Mouse (Mus musculus): Measurements from ENCODE around the gene Tmem203.
"Not testable (repeated sequence)": the region's sequence is repeated elsewhere in the genome, so short reads cannot be mapped to it uniquely, and the experiment has no call there.

Tmem203 gene

DNA sequence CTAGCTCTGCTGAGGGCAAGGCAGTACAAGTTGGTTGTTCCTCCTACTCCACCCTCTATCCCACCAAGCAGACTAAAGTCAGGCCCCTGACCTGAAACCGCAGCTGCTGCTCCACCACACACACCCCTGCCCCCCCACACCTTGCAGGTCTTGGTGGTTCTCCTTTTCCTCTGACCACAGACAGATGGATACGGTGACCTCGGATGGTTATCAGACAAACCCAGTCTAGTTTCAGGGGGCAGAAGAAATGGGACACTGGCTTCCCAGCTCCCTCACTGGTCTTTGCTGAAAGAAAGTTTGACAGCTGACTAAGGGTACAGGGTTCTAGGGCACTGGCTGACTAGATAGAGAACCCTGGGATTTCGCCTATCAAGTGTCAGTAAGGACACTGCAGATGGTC lies 21.8 kb upstream of the Tmem203 start:
- in situ Hi-C loops (cut with MboI; ENCODE audit: low sequenced_read_pairs) = no loop called here

DNA sequence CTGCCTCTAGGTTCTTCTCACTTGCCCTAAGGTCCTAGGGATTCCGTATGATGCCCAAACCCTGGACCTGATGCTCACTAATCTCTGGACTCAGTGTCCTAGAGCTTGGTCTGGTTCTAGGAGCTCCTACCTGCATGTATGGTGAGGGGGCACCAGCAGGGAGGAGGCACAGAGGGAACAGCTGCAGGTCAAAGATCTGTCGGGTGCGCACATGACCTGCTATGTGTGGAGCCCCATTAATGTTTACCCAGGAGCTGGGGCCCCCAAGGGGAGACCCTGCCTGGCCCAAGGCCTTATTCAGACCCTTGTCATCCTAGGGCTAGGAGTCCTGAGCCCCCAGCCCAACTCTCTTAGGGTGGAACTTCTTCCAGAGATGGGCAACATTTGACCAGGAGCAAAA lies 21.2 kb upstream of the Tmem203 start, which contains the start of gene Slc34a3:
TSS of gene Slc34a3 (minus strand) at position 315 of the 400 bp plus-strand sequence.
- in situ Hi-C loops (cut with MboI; ENCODE audit: low sequenced_read_pairs) = no loop called here

DNA sequence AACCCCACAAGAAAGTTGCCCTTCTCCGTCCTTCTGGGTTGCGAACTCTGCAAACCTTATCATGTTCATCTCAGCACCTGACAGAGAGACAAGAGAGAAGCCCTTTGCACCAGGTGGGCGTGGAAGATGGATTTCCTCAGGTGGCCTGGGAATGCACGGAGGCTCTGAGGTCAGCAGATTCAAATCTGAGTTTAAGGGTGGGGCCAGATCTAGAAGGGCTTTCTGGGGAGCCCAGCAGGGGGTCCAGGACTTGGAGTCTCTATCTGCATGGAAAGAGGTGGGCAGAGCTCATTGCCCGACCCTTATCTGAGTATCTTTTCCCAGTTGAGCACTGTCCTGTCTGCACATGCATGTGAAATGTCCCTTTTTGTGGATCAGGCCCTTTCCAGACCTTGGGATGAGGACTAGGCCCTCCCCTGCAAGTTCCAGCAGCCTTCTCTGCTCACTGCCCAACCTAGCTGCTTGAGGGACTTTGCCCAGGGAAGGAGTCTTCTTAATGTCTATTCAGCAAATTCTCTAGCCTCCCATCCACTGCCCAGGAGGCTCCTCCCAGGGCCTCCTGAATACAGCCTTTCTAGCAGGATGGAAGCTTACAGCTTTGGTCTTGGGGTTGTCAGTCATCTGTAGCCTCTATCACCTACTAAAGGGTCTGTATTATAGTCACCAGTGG lies 20.6 kb upstream of the Tmem203 start:
- in situ Hi-C loops (cut with MboI; ENCODE audit: low sequenced_read_pairs) = no loop called here

DNA sequence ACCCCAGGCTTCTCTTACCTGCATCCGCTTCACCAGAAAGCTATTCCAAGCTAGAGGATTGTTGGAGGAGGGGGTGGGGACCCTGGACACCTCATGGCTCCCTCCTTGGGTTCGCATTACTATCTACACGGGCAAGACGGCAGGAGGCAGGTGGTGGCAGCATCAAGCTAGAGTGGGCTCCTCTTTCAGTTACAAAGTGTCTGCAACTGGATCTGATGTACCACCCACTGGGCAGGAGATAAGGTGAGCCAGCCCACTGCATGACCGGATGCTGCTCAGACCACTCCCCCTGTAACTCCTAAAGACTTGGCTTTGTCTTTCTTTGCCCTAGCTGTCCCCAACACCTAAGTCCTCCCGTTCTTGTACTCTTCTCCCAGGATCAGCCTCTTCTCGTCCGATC lies 18.6 kb upstream of the Tmem203 start, which contains the start of gene Rnf224:
TSS of gene Rnf224 (minus strand) at position 174 of the 400 bp plus-strand sequence.
- in situ Hi-C loops (cut with MboI; ENCODE audit: low sequenced_read_pairs) = no loop called here

DNA sequence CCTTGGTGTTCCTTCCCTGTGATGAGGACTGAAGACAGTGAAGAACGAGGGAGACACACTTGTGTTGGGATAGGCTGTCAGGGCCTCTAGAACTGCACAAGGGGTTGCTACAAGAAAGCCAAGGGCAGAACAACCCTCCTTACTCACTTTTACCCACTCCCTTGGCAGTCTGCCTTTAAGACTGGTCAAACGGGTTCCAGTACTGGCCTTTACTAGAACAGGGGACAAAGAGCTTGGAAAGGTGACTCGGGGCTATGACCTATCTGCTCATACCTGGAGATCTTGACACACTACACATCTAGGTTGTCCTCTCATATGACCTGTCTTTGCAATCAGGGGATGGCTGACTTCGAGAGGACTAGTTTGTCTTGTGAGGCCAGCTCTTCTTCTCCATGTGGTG lies 17.7 kb upstream of the Tmem203 start:
- in situ Hi-C loops (cut with MboI; ENCODE audit: low sequenced_read_pairs) = no loop called here

DNA sequence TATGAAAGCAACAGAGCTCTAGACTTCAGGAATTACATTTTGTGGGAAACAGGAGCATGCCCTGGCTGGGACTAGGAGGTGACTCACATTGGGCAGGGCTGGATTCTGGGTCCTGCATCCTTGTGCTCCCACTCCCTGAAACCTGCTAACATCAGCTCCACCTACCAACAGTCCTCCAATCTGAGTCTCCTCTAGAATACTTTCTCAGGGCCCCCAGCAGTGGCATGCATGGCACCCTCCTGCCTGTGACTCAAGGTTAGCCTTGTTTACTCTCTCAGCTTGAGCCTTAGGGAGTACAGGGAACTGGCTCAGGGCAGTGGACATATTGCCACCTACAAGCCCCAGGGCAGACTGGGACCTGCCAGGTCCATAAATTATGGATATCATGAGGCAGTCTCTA lies 17.1 kb upstream of the Tmem203 start:
- in situ Hi-C loops (cut with MboI; ENCODE audit: low sequenced_read_pairs) = no loop called here

DNA sequence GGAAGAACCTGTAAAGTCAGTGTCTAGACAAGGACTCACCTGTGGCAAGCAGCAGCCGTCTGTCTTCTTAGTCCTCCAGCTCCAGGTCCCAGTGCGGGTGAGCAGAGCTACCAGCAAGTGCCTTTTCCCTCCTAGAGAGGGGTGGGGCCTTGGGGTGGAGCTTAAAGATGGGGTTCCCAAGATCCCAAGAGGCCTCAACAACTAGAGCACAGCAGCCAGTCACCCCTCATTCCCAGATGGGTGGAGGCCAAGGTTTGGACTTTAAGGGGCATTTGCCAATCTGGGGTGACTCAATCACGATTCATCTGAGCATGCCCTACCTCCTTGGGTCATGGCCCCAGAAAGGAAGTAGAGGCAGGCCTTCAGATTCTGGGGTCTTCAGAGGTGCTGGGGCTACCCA lies 15.5 kb upstream of the Tmem203 start:
- in situ Hi-C loops (cut with MboI; ENCODE audit: low sequenced_read_pairs) = no loop called here

DNA sequence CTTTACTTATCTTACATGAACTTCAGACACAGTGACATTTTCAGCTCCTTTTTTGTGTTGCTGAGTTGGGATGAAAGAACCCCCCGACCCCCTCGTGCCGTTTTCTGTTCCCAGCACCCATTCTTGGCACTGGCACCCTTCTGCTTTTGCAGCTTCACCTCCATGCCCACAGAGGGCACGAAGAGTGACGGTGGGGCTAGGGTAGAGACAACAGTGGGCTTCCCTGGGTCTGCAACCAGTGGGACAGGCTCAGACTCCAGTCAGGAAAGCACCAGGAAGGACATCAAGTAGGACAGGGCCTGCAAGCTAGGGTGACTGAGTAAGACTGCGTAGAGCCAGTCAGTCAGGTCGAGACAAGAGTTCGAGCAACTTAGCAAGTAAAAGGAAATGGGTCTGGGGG lies 14.9 kb upstream of the Tmem203 start:
- in situ Hi-C loops (cut with MboI; ENCODE audit: low sequenced_read_pairs) = no loop called here

DNA sequence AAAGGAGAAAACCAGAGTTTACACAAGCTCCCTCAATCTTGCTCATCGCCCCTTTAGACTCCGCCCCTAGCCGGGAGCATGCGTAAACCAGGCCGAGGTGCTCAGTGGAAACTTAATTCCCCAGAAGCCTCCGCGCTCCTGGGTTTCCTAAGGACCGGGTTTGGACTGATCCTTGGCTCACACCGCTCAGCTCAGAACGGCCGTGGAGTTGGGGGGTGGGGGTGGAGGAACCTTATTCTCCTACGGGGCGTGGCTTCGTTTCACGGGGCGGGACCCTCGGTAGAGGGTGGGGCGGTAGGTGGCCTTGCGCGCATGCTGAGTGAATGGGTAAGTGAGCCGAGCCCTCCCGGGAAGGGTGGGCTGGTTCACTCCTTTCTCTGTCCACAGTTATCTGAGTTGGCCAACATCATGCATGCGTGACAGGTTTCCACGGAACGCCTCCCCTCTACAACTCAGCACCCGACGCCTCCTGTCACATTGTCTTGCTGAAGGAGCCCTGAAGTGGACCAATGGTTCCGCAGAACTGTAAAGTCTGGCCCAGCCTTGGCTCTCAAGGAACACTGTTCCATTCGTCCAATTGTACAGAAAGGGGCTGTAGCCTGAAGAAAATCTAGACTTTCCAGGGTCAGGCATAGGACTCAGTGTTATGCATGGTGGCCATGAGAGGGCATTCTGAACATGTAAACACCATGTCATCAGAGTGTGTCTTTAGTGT lies 14.4 kb upstream of the Tmem203 start:
- in situ Hi-C loops (cut with MboI; ENCODE audit: low sequenced_read_pairs) = no loop called here

DNA sequence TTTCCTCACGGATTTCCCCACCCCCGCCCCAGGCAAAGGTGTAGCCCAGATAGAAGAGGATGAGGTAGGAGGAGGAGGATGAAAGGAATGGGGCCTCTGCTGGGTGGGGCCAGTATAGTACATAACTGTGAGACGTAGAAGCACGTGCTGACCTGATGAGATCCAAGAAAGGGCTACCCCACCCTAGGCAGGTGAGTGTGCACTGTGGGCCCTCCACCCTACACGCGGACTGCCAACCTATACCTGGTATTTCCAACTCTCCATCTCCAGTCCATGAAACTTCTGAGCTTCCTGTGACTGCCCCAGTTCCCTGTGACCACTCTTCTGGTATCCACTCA lies 13.8 kb upstream of the Tmem203 start:
- in situ Hi-C loops (cut with MboI; ENCODE audit: low sequenced_read_pairs) = no loop called here

DNA sequence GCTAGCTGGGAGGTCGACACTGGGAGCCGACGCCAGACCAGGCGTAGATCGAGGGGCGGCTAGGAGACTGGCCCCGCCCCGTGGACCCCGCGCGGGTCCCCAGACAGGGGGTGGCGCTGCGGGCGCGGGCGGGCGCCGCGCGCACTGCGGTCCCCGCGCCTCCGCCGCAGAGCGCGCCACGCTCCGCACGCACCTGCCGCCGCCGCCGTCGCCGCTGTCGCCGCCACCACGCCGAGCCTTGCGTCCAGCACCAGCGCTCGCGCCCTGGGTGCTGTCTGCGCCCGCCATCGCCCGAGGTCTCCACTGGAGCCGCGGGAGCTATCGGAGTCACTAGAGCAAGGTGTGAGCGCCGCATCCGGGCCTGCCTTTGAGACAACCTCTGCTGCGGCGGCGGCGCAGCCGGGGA lies 13.1 kb upstream of the Tmem203 start, which contains the start of the genes Rnf208 and Cysrt1:
TSS of gene Rnf208 (plus strand) at position 155 of the 406 bp plus-strand sequence.
TSS of gene Cysrt1 (minus strand) at position 352 of the 406 bp plus-strand sequence.
- in situ Hi-C loops (cut with MboI; ENCODE audit: low sequenced_read_pairs) = no loop called here

DNA sequence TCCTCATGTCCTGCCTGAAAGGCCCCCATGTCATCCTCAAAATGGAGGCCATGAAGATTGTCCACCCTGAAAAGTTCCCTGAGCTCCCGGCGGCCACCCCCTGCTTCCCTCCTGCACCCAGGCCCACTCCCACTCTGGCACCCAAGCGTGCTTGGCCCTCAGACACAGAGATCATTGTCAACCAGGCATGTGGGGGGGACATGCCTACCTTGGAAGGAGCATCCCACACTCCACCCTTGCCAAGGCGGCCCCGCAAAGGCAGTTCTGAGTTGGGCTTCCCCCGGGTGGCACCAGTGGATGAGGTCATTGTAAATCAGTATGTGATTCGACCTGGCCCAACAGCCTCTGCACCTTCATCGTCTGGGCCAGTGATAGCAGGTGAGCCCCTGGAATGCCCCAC lies 11.9 kb upstream of the Tmem203 start:
- in situ Hi-C loops (cut with MboI; ENCODE audit: low sequenced_read_pairs) = no loop called here

DNA sequence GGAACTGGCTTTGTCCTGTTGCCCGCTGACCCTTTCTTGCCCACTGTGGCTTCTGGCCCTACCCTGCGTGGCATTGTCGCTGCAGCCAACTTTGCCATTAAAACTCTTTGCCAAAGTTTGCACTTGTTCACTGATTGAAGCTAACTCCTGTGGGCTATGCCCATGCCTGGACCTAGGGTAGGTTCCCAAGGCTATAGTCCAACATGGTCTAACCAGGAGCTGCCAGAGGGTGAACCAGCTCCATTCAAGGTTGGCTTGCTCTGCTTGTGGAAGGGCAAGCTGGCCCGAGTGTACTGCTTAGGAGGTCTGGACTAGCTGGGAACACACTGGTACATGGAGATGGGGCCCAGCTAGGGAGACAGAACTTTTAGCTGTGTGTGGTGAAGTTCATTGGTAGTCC lies 11.1 kb upstream of the Tmem203 start:
- in situ Hi-C loops (cut with MboI; ENCODE audit: low sequenced_read_pairs) = no loop called here

DNA sequence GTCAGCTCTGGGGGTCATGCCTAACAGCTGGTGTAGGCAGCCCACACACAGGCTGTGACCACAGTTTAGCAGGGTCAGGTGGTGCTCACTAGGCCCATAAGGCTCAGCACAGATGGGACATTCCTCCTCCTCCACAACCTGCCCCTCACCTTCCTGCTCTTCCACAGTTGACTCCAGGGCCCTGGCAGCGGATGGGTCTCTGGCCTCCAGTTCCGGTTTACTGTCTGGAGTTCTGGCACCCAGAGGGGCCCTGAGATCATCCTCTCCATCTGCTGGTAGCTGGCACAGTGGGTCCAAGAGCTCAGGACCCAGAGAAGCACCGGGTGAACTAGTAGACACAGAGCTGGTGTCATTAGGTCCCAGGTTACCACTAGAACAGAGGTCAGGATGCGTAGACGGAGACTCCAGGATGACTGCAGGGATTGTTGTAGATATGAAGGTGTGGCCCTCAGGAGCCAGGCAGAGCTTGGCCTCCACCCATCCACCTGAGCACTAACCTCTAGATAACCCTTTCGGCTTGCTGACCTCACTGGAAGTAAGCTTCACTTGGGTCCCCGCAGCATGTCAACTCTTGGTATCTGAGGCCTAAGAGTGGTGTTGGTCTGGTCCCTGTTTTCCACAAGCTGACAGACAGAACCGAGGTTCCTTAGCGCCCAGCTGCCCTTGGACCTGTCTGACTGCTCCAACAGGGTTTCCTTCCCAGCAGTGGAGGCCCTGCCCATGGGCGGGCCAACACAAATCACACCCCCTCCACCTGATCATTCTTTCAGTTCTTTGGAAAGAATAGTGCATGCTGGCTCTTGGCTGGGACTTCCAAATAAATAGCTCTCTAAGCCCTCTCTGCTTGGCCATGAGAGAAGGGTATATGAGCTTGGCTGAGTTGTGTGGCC lies 8.8 kb upstream of the Tmem203 start, which contains the start of gene AL732309.1:
TSS of gene AL732309.1 (minus strand) at position 681 of the 890 bp plus-strand sequence.
- in situ Hi-C loops (cut with MboI; ENCODE audit: low sequenced_read_pairs) = no loop called here

DNA sequence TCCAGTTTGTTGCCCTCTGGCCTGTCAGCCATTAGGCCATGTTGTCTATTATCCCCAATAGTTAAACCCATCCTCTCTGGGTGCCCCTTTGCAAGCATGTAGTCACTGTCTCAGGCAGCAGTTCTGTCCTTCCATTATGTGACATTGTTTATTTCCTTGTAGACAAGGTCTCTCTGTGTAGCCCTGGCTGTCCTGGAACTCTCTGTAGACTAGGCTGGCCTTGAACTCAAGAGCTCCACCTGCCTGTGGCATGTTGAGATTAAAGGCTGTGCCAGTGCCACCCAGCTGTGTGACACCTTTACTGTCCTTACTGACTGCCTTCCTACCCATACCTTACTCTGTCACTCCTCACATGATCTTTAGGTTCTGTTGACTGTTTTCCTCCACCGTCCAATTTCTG lies 2.9 kb upstream of the Tmem203 start:
- in situ Hi-C loops (cut with MboI; ENCODE audit: low sequenced_read_pairs) = no loop called here

DNA sequence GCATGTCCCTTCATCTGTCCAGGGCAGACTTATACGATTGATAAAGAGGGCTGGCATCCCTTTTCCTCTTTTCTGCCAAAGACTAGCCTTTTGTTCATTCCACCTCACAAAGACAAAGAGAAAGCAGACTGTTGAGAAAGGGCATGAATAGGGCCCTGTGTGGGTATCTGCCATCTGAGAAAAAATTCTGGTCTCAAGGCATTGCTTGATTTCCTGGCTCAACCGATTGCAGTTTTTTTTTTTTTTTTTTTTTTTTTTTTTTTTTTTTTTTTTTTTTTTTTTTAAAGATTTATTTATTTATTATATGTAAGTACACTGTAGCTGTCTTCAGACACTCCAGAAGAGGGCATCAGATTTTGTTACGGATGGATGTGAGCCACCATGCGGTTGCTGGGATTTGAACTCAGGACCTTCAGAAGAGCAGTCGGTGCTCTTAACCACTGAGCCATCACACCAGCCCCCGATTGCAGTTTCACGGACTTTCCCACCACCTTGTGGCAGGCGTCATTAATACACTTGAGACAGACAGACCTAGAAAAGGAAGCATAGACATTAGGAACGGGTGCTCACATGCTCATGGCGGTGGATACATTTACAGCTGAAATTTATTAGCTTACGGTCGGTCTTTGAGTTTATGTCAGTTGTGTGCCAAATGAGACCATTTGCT lies 1.3 kb downstream of the Tmem203 start:
- in situ Hi-C loops (cut with MboI; ENCODE audit: low sequenced_read_pairs) = not testable (repeated sequence)

DNA sequence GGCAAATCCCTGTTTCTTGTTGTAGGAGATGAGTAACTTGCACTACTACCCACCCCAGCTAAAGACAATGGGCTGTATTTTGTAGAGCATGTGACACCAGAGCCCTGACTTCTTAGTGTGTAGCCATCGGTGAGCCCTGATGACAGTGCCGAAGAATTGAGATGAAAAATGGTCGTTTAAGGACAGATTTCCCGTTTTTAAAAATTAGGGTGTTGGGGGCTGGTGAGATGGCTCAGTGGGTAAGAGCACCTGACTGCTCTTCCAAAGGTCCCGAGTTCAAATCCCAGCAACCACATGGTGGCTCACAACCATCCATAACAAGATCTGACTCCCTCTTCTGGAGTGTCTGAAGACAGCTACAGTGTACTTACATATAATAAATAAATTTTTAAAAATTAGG lies 2.0 kb downstream of the Tmem203 start:
- in situ Hi-C loops (cut with MboI; ENCODE audit: low sequenced_read_pairs) = not testable (repeated sequence)

DNA sequence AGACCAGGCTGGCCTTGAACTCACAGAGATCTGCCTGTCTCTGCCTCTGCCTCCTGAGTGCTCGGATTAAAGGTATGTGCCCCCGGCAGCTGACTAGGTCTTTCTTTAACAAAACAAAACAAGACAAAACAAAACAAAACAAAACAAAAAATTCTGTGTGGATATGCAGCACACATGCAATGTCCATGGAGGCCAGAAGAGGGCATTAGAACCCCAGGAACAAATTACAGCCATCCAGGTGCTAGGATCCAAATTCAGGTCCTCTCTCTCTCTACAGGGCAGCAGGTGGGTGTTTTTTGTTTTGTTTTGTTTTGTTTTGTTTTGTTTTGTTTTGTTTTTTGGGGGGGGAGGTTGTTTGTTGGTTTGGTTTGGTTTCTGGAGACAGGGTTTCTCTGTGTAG lies 3.6 kb downstream of the Tmem203 start:
- in situ Hi-C loops (cut with MboI; ENCODE audit: low sequenced_read_pairs) = no loop called here

DNA sequence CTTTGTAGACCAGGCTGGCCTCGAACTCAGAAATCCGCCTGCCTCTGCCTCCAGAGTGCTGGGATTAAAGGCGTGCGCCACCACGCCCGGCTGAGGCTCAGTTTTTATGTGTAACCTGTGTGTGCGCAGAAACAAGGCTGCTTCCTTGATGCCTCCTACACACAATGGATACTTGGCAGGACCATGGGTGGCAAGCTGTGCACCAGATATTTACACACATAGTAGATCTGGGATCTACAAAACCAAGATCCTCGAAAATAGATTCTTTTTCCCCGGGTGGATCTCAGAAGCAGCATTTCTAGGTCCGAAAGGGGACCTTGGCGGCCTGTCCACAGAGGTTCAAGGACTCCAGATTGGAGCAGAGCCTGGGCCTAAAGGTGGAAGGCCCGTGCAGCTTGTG lies 6.6 kb downstream of the Tmem203 start:
- in situ Hi-C loops (cut with MboI; ENCODE audit: low sequenced_read_pairs) = no loop called here

DNA sequence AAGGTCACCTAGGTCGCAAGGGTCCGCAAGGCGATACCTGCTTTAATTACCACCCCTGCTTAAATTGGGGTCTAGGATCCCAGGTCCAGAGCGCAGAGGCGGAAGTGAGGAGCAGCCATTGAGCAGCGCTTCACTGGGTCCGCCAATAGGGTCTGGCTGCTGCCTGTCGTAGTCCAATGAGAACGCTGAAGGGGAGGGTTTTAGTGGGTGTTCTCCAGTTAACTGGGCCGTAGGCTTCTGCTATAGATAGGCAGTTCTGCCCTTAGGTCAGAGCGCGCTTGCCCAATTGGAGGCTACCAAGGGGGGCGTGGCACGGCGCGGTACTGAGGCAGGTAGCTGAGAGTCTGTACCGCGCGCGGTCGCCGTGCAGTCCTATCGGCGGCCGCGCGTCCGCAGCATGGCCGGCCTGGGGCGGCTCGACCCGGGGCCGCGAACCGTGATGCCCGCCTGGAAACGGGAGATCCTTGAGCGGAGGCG lies 7.1 kb downstream of the Tmem203 start, which contains the start of gene Tprn:
TSS of gene Tprn (plus strand) at position 328 of the 477 bp plus-strand sequence.
- in situ Hi-C loops (cut with MboI; ENCODE audit: low sequenced_read_pairs) = no loop called here
